Comparison of ENCODE assay signal across 11 mouse cellular contexts in genomic region chr13:109171688-109172087, GRCm38 (mm10).
"Had no signal": no experiment of that assay in that cellular context is flagged by ENCODE, and none has a peak within 500 bp of the region (broad histone marks: within the 10 kb centered on the region; RNA-seq: fewer than 3 reads in every experiment).

No protein-coding gene starts in this region.

- ATAC-seq: intestine, postnatal 0 days; liver, postnatal 0 days; midbrain, embryonic 15.5 days had no signal

- DNase-seq: kidney, adult 8-10 months; kidney, postnatal 25 days; layer of hippocampus, adult 9-11 months; liver; liver, embryonic 13.5 days; liver, postnatal 0 days; lung, postnatal 14 days; thymus, adult 18-20 months; thymus, postnatal 14 days had no signal
